Mouse (Mus musculus) stomach, embryonic 14.5 days (tissue): Measurements from ENCODE around the gene Itga5. TPM values are rescaled to one million over a fixed set of nuclear protein-coding genes. Genes with fewer than 3 reads are reported as not detected.

ENCODE experiments used
- ATAC-seq: fragments of 200-750 bp; cut with Nextera tagmentation; 2 replicates; pipeline ENCODE4 v1.8.0; 2017; ENCODE audit warnings: low read depth, moderate TSS enrichment; ENCODE audit not compliant: insufficient number of reproducible peaks, insufficient read depth, low FRiP score
- H3K27ac ChIP-seq: fragments of 300-500 bp; sonication (generic); 2 replicates; pipeline ENCODE4 v1.5.1; 2014; ENCODE audit warnings: mild to moderate bottlenecking, low read length, moderate library complexity, mixed read lengths
- H3K27me3 ChIP-seq: fragments of 300-500 bp; sonication (generic); 2 replicates; pipeline ENCODE4 v1.6.1; 2014; ENCODE audit warnings: low read length, control low read depth, mixed read lengths; ENCODE audit not compliant: control insufficient read depth, insufficient read depth
- H3K36me3 ChIP-seq: fragments of 300-500 bp; sonication (generic); 2 replicates; pipeline ENCODE4 v1.6.1; 2014; ENCODE audit warnings: mild to moderate bottlenecking, control low read depth, low read length, moderate library complexity, mixed read lengths; ENCODE audit not compliant: control insufficient read depth, insufficient read depth
- H3K4me1 ChIP-seq: fragments of 300-500 bp; sonication (generic); 2 replicates; pipeline ENCODE4 v1.6.1; 2014; ENCODE audit warnings: low read length, control low read depth, mixed read lengths; ENCODE audit not compliant: control insufficient read depth, insufficient read depth
- H3K4me2 ChIP-seq: fragments of 300-500 bp; sonication (generic); replicated peaks from 2 replicates; pipeline ENCODE4 v1.6.1; 2014; ENCODE audit warnings: low read depth, low read length, control low read depth
- H3K4me3 ChIP-seq: fragments of 300-500 bp; sonication (generic); 2 replicates; pipeline ENCODE4 v1.5.1; 2014; ENCODE audit warnings: low read depth, low read length, control low read depth
- H3K9ac ChIP-seq: fragments of 300-500 bp; sonication (generic); replicated peaks from 2 replicates; pipeline ENCODE4 v1.6.1; 2014; ENCODE audit warnings: low read depth, mild to moderate bottlenecking, control low read depth, low read length, moderate library complexity, mixed read lengths
- H3K9me3 ChIP-seq: fragments of 300-500 bp; sonication (generic); 2 replicates; pipeline ENCODE4 v1.6.1; 2016; ENCODE audit warnings: low read depth, low read length, control low read depth; ENCODE audit not compliant: control insufficient read depth
- WGBS: fragments of 180-500 bp; shearing (Covaris S2); extraction: QIAGEN DNeasy Blood & Tissue Kit; methylation state at CpG from one replicate; pipeline ENCODE4 v1.1.7; 2014; 5-methylcytosine and 5-hydroxymethylcytosine counted together
- polyA plus RNA-seq: library from polyadenylated mRNA; unstranded; fragments of >200 nt; fragmentation: Nextera tagmentation; extraction: Ambion mirVana; gene quantifications from 2 replicates; pipeline ENCODE4 v1.2.1, GENCODE M21; 2014

The Itga5 gene
- polyA plus RNA-seq, 1 experiment from 2014 or later, result 67.5 TPM

GRCm38 (mm10) chr15:103339166-103339960 lies 27.2 kb downstream of the Itga5 start:
- ATAC-seq, result peak; percentile 2; the same call in 1 of the 2 replicates
- Histone ChIP-seq H3K4me2 (peak overlapping the region; percentile 86), H3K4me1 (peaks cover 11% of the 10 kb centered on the region; the same call in 1 of the 2 replicates), H3K9me3 (no peaks in the 10 kb centered on the region), H3K27ac (no peak overlapping the region), H3K27me3 (0 out of 2 replicates have a peak, but pooled peaks cover 11% of the 10 kb centered on the region), H3K9ac (0 out of 2 replicates have a peak overlapping the region, but pooled peaks have one; percentile 23), H3K4me3 (peak overlapping the region; percentile 51), H3K36me3 (peaks cover 6% of the 10 kb centered on the region; the same call in 1 of the 2 replicates)
- 7% methylated on average over 29 of the region's 31 CpGs for WGBS

- H3K4me3 ChIP-seq, result peak overlapping the region; percentile 51; the same call in 1 of the 2 replicates
- H3K4me2 ChIP-seq, result peak overlapping the region; percentile 86
- 0 out of 2 replicates have a peak, but pooled peaks cover 11% of the 10 kb centered on the region for H3K27me3 ChIP-seq
- no peaks in the 10 kb centered on the region; the same call in 1 of the 2 replicates for H3K36me3 ChIP-seq
- no peak for ATAC-seq
- H3K9me3 ChIP-seq, result no peaks in the 10 kb centered on the region
- 0 out of 2 replicates have a peak overlapping the region, but pooled peaks have one; percentile 23 for H3K9ac ChIP-seq
- peaks cover 11% of the 10 kb centered on the region; the same call in 1 of the 2 replicates for H3K4me1 ChIP-seq
- 47% methylated on average over 4 of the region's 4 CpGs for WGBS
- H3K27ac ChIP-seq, result no peak overlapping the region
Measured at GRCm38 (mm10) chr15:103338829-103339165, 27.8 kb downstream of the Itga5 start.

GRCm38 (mm10) chr15:103336996-103337667 lies 29.4 kb downstream of the Itga5 start:
- WGBS, result 21% methylated on average over 11 of the region's 11 CpGs
- Histone ChIP-seq H3K4me2 (no peak overlapping the region), H3K4me1 (peaks cover 18% of the 10 kb centered on the region; the same call in 1 of the 2 replicates)

DNA sequence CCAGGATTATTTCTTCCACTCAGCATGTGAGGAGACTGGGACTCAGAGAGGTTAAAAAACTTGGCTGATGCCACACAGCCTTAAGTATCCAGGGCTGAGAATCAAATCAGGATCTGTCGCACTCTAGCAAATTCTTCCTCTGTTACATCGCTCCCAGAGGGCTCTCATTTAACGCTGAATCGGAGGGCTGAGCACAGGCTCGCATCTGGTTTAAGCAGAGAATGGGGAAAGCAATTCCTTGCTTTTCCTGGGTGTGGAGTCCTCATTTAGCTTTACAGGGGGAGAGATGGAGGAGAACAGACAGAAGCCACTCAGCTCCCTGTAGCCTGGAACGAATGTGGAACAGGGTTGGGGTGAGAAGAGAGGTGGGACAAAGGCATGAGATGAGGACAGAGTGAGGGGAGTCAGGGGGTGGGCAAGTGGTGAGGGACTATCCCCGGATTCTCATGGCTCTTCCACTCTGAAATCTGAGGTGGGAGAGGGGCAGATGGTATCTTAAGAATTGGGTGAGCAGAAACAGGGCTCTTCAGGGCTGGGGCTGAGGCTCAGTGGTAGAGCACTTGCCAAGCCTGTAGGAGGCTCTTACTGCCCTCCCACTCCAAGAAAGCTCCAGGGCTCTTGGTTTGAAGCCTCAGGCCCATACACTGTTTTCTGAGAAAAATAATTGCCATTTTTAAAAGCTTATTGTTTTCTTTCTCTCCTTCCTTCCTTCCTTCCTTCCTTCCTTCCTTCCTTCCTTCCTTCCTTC lies 30.9 kb downstream of the Itga5 start:
- Histone ChIP-seq H3K4me2 (no peak overlapping the region), H3K4me3 (no peak overlapping the region), H3K27me3 (0 out of 2 replicates have a peak, but pooled peaks cover 5% of the 10 kb centered on the region), H3K9me3 (no peaks in the 10 kb centered on the region), H3K36me3 (no peaks in the 10 kb centered on the region), H3K9ac (no peak overlapping the region), H3K27ac (no peak overlapping the region), H3K4me1 (peaks cover 18% of the 10 kb centered on the region; the same call in 1 of the 2 replicates)
- no peak for ATAC-seq
- WGBS, result 40% methylated on average over 7 of the region's 7 CpGs

More at GRCm38 (mm10) chr15:103336996-103337667, 29.4 kb downstream of the Itga5 start:
- Histone ChIP-seq H3K36me3 (no peaks in the 10 kb centered on the region), H3K27me3 (0 out of 2 replicates have a peak, but pooled peaks cover 11% of the 10 kb centered on the region), H3K27ac (peak overlapping the region; percentile 39; the same call in 1 of the 2 replicates), H3K9me3 (no peaks in the 10 kb centered on the region), H3K4me3 (no peak overlapping the region), H3K9ac (no peak overlapping the region)
- no peak for ATAC-seq

DNA sequence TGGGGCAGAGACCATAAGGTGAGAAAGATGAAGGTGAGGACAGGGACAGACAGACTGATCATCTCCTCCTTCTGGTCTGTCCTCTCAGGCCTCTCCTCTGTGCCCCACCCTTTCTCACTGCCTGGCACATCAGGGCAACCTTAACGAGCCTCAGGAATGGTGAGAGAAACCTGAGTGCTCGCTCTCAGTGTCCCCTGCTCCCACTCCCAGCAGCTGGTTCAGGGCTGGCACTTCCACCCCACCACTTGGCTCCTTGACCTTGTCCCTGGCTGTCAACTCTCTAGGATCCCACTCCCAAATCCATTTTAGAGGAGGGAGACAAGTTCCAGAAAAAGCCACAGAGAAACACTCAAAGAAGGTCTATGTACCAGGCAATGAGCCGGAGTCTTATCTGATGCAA lies 31.5 kb downstream of the Itga5 start:
- Histone ChIP-seq H3K27ac (no peak overlapping the region), H3K4me2 (no peak overlapping the region), H3K4me3 (no peak overlapping the region), H3K27me3 (0 out of 2 replicates have a peak, but pooled peaks cover 5% of the 10 kb centered on the region), H3K9me3 (no peaks in the 10 kb centered on the region), H3K9ac (no peak overlapping the region), H3K36me3 (no peaks in the 10 kb centered on the region), H3K4me1 (peaks cover 18% of the 10 kb centered on the region; the same call in 1 of the 2 replicates)
- ATAC-seq, result no peak
- 62% methylated on average over 3 of the region's 3 CpGs for WGBS

GRCm38 (mm10) chr15:103334194-103334593 lies 32.4 kb downstream of the Itga5 start:
- Histone ChIP-seq H3K4me2 (no peak overlapping the region), H3K9ac (no peak overlapping the region), H3K36me3 (no peaks in the 10 kb centered on the region), H3K27ac (no peak overlapping the region), H3K27me3 (0 out of 2 replicates have a peak, but pooled peaks cover 5% of the 10 kb centered on the region), H3K9me3 (no peaks in the 10 kb centered on the region), H3K4me3 (no peak overlapping the region), H3K4me1 (peaks cover 13% of the 10 kb centered on the region; the same call in 1 of the 2 replicates)
- WGBS, result 12% methylated on average over 2 of the region's 2 CpGs
- ATAC-seq, result no peak

DNA sequence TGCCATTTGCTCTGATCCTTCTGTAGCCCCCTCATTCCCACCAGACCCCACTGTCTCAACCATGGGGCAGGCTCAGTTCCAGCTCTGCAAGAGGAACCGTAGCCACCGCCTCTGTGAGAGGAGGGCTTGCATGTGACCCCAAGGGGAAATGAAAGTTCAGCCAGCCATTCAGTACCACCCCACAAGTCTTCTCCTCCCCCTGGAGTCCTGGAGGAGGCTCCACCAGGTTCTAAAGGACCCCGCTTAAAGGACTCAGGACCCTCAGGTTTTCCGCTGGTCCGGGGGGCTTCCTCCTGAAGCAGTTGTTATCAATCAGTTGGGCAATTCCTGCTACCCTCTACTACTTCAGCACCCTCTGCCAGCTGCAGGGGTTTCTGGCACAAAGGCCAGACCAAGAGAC lies 32.8 kb downstream of the Itga5 start:
- H3K27ac ChIP-seq, result no peak overlapping the region
- no peaks in the 10 kb centered on the region for H3K36me3 ChIP-seq
- H3K4me3 ChIP-seq, result no peak overlapping the region
- ATAC-seq, result no peak
- 0 out of 2 replicates have a peak, but pooled peaks cover 2% of the 10 kb centered on the region for H3K27me3 ChIP-seq
- no peaks in the 10 kb centered on the region for H3K9me3 ChIP-seq
- H3K9ac ChIP-seq, result no peak overlapping the region
- no peak overlapping the region for H3K4me2 ChIP-seq
- 0 out of 2 replicates have a peak, but pooled peaks cover 11% of the 10 kb centered on the region for H3K4me1 ChIP-seq
- 75% methylated on average over 5 of the region's 5 CpGs for WGBS
